Mouse (Mus musculus): Measurements from ENCODE around the gene Mthfsl.
"Not testable (repeated sequence)": the region's sequence is repeated elsewhere in the genome, so short reads cannot be mapped to it uniquely, and the experiment has no call there.

DNA sequence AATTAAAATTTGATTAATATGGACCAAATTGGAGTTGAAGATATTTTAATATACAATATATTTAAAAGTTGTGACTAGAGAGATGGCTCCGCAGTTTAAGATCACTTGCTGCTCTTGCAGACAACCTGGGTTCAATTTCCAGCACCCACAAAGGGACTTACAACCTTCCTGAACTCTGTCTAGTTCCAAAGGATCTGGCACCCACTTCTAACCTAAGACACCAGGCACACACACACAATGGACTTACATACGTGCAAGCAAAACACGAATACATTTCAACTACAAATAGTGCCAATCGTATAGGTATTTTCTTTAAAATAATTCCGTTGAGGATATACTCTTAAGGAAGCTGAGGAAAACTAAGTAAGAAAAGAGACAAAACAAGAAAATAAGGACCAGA lies 1.5 kb downstream of the Mthfsl start:
- TF ChIP-seq CTCF (conservative IDR thresholded peaks at IDR 0.05; ENCODE audit: low read length); NANOG (IDR thresholded peaks at IDR 0.05; ENCODE audit: borderline replicate concordance, low read length); POU5F1 (IDR thresholded peaks at IDR 0.05; ENCODE audit: borderline replicate concordance, low read length): not testable (repeated sequence)
